Mouse (Mus musculus) cortical plate, adult 2 months (tissue): ENCODE measurements around the gene Gm26558.

Source experiments
- CTCF ChIP-seq: fragments of 200-500 bp; IDR thresholded peaks from 2 replicates; pipeline ENCODE4 v1.5.1; 2011; ENCODE audit warnings: mild to moderate bottlenecking, control low read depth, low read length; ENCODE audit not compliant: insufficient read depth; ENCODE audit errors: extremely low read depth
- POLR2A ChIP-seq: fragments of 200-500 bp; IDR thresholded peaks from 2 replicates; pipeline ENCODE4 v1.6.1; 2011; ENCODE audit warnings: mild to moderate bottlenecking, low read length, control low read depth; ENCODE audit not compliant: insufficient read depth; ENCODE audit errors: extremely low read depth

DNA sequence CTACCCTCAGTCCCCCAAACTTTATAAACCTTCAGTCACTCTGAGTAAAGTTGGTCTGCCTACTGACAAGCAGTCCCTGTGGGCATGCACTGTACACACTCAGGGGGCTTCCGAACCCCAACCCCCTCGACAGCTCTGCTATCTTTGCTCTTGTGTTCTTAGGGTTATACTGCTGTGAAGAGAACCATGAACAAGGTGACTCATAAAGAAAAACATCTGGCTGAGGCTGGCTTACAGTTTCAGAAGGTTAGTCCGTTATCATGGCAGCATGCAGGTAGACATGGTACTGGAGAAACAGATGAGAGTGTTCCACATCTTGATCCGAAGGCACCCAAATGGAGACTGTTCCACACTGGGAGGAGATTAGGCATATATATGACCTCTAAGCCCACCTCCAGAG lies 49.0 kb upstream of the Gm26558 start:
- TF ChIP-seq CTCF (no peak), POLR2A (no peak)
